Mouse (Mus musculus): ENCODE measurements around the gene Crim1. TPM values are rescaled to one million over a fixed set of nuclear protein-coding genes. Genes with fewer than 3 reads are reported as not detected.
A peak's percentile ranks its signal among the peaks of the same experiment; 100 is the strongest.

Gene Crim1
- polyA plus RNA-seq, 1 experiment, result 13.7 TPM

DNA sequence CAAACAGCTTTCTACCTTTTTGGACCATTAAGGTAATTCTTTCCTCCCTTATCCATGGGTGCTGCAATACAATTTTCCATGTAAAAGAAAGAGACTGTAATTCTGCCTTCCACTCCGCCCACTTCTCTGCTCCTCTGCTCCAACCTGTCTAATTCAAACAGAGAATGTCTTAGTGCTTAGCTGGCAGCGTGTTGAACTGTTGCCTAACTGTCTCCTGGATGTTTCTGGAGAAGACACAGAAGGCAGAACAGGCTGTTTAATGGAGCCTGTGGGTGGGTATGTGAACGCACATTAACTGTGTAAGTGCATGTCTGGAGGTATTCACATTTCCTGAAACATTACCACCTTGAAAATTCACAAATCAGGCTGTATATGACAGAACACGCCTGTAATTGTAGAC lies 33.5 kb upstream of the Crim1 start:
- Histone ChIP-seq H3K9me3 (replicated peaks; ENCODE audit: control insufficient read depth, insufficient read depth, low read length, poor library complexity, severe bottlenecking) (no peaks in the 10 kb centered on the region), H3K9ac (ENCODE audit: low read depth, poor library complexity, severe bottlenecking) (no peak overlapping the region), H3K4me1 (ENCODE audit: control insufficient read depth, insufficient read depth, low read length) (no peaks in the 10 kb centered on the region), H3K27ac (ENCODE audit: insufficient read depth, low read length) (no peak overlapping the region), H3K4me3 (ENCODE audit: low read depth, low read length) (no peak overlapping the region), H3K27me3 (ENCODE audit: control insufficient read depth, insufficient read depth, low read length, poor library complexity, severe bottlenecking) (no peaks in the 10 kb centered on the region), H3K36me3 (ENCODE audit: control insufficient read depth, insufficient read depth, low read length, poor library complexity, severe bottlenecking) (no peaks in the 10 kb centered on the region)
- TF ChIP-seq POLR2A (IDR thresholded peaks at IDR 0.05; ENCODE audit: insufficient read depth, low read length), result no peak
- TF ChIP-seq EP300 (IDR thresholded peaks at IDR 0.05; ENCODE audit: insufficient read depth, low read depth, low read length), result no peak
- TF ChIP-seq CTCF (IDR thresholded peaks at IDR 0.05; ENCODE audit: low read depth, low read length), result no peak

DNA sequence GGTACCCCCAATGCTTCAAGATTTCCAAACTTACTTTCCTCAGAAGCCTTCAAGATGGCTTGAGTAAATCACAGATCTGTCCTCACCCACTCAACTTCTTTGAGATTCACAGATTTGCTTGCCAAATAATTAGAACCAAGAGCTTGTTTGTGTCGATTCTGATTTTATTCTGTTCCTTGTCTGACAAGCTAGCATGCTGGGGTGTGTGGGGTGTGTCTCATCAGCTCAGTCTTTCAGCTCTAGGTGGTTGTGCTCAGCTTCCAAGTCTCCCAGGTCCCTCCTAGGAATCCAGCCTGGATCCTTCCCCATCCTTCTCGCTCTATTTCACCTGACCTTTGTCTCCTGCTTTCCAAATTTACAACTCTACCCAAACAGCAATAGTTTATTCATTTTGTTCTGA lies 27.7 kb upstream of the Crim1 start:
- no peak overlapping the region for H3K9ac ChIP-seq (ENCODE audit: low read depth, poor library complexity, severe bottlenecking)
- H3K27ac ChIP-seq (ENCODE audit: insufficient read depth, low read length), result no peak overlapping the region
- no peaks in the 10 kb centered on the region for H3K36me3 ChIP-seq (ENCODE audit: control insufficient read depth, insufficient read depth, low read length, poor library complexity, severe bottlenecking)
- TF ChIP-seq CTCF (IDR thresholded peaks at IDR 0.05; ENCODE audit: low read depth, low read length), result no peak
- no peak for TF ChIP-seq POLR2A (IDR thresholded peaks at IDR 0.05; ENCODE audit: insufficient read depth, low read length)
- no peak for TF ChIP-seq EP300 (IDR thresholded peaks at IDR 0.05; ENCODE audit: insufficient read depth, low read depth, low read length)
- no peaks in the 10 kb centered on the region for H3K27me3 ChIP-seq (ENCODE audit: control insufficient read depth, insufficient read depth, low read length, poor library complexity, severe bottlenecking)
- no peaks in the 10 kb centered on the region for H3K9me3 ChIP-seq (replicated peaks; ENCODE audit: control insufficient read depth, insufficient read depth, low read length, poor library complexity, severe bottlenecking)
- no peaks in the 10 kb centered on the region for H3K4me1 ChIP-seq (ENCODE audit: control insufficient read depth, insufficient read depth, low read length)
- no peak overlapping the region for H3K4me3 ChIP-seq (ENCODE audit: low read depth, low read length)

DNA sequence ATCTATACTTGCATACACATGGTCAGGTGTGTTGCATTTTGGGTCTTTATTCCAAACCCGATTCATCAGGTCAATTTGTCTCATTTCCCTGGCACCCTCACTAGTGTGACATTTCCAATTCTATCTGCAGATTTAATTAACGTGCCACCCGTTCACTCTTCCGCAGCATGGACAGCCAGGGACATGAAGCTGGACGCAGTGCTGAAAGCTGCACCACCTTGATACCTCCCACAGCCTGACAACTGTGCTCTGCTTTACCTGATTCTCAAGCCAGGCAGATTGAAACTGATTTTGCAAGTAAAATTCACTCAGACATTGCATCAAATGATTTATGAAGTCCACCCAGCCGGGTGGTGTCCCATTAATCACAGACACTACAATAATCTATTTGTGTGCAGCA lies 19.3 kb upstream of the Crim1 start:
- TF ChIP-seq CTCF (IDR thresholded peaks at IDR 0.05; ENCODE audit: low read depth, low read length), result no peak
- no peaks in the 10 kb centered on the region for H3K9me3 ChIP-seq (replicated peaks; ENCODE audit: control insufficient read depth, insufficient read depth, low read length, poor library complexity, severe bottlenecking)
- H3K4me3 ChIP-seq (ENCODE audit: low read depth, low read length), result no peak overlapping the region

DNA sequence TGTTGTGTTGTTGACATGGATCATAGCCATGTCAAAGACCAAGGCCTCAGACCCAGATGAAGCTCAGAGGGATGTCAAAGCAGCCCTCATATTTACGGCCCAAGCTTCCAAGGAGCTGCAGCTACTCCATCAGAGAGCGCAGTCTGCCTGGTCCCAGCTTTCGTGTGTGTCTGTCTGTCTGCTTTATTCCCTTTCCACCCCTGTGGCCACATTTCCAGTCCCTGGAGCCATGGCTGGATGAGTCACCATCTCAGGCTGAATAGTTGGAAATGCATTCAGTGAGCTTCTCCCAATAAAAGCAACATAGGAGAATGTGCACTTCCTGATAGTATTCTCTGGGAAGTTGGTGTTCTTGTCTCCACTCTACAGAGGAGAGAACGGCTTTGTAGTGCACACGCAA lies 3.9 kb upstream of the Crim1 start:
- Histone ChIP-seq H3K4me3 (ENCODE audit: low read depth, low read length) (no peak overlapping the region), H3K9me3 (replicated peaks; ENCODE audit: control insufficient read depth, insufficient read depth, low read length, poor library complexity, severe bottlenecking) (no peaks in the 10 kb centered on the region), H3K27me3 (ENCODE audit: control insufficient read depth, insufficient read depth, low read length, poor library complexity, severe bottlenecking) (peaks cover 2% of the 10 kb centered on the region; the same call in 1 of the 2 replicates), H3K36me3 (ENCODE audit: control insufficient read depth, insufficient read depth, low read length, poor library complexity, severe bottlenecking) (no peaks in the 10 kb centered on the region), H3K9ac (ENCODE audit: low read depth, poor library complexity, severe bottlenecking) (no peak overlapping the region), H3K27ac (ENCODE audit: insufficient read depth, low read length) (no peak overlapping the region), H3K4me1 (ENCODE audit: control insufficient read depth, insufficient read depth, low read length) (peaks cover 1% of the 10 kb centered on the region)
- TF ChIP-seq CTCF (IDR thresholded peaks at IDR 0.05; ENCODE audit: low read depth, low read length) (no peak), POLR2A (IDR thresholded peaks at IDR 0.05; ENCODE audit: insufficient read depth, low read length) (no peak), EP300 (IDR thresholded peaks at IDR 0.05; ENCODE audit: insufficient read depth, low read depth, low read length) (no peak)

More for the DNA sequence above, 19.3 kb upstream of the Crim1 start:
- Histone ChIP-seq H3K36me3 (ENCODE audit: control insufficient read depth, insufficient read depth, low read length, poor library complexity, severe bottlenecking) (no peaks in the 10 kb centered on the region), H3K9ac (ENCODE audit: low read depth, poor library complexity, severe bottlenecking) (no peak overlapping the region), H3K27ac (ENCODE audit: insufficient read depth, low read length) (no peak overlapping the region), H3K27me3 (ENCODE audit: control insufficient read depth, insufficient read depth, low read length, poor library complexity, severe bottlenecking) (no peaks in the 10 kb centered on the region), H3K4me1 (ENCODE audit: control insufficient read depth, insufficient read depth, low read length) (no peaks in the 10 kb centered on the region)

DNA sequence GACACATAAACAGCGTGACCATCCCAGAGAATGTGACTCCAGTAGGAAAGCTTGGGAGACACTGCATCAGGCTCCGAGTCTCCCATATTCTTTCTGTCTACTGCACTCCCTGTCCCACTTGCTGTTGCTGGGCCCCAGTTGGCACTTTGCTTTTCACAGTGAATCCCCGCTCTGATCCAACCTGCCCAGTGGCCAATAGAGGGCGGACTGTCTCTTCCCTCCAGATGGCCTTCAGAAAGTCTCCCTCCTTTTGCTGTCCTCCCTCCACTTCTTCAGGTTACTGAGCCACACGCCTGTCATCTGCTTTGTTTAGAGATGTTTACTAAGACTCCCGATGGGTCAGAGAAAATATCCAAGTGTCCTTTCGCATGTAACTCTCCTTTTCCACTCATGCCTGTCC lies 2.9 kb upstream of the Crim1 start:
- Histone ChIP-seq H3K9ac (ENCODE audit: low read depth, poor library complexity, severe bottlenecking) (no peak overlapping the region), H3K4me1 (ENCODE audit: control insufficient read depth, insufficient read depth, low read length) (peaks cover 1% of the 10 kb centered on the region), H3K27me3 (ENCODE audit: control insufficient read depth, insufficient read depth, low read length, poor library complexity, severe bottlenecking) (peaks cover 2% of the 10 kb centered on the region; the same call in 1 of the 2 replicates), H3K4me3 (ENCODE audit: low read depth, low read length) (no peak overlapping the region), H3K36me3 (ENCODE audit: control insufficient read depth, insufficient read depth, low read length, poor library complexity, severe bottlenecking) (no peaks in the 10 kb centered on the region), H3K9me3 (replicated peaks; ENCODE audit: control insufficient read depth, insufficient read depth, low read length, poor library complexity, severe bottlenecking) (no peaks in the 10 kb centered on the region), H3K27ac (ENCODE audit: insufficient read depth, low read length) (no peak overlapping the region)
- TF ChIP-seq CTCF (IDR thresholded peaks at IDR 0.05; ENCODE audit: low read depth, low read length) (peak; percentile 73), EP300 (IDR thresholded peaks at IDR 0.05; ENCODE audit: insufficient read depth, low read depth, low read length) (no peak)

DNA sequence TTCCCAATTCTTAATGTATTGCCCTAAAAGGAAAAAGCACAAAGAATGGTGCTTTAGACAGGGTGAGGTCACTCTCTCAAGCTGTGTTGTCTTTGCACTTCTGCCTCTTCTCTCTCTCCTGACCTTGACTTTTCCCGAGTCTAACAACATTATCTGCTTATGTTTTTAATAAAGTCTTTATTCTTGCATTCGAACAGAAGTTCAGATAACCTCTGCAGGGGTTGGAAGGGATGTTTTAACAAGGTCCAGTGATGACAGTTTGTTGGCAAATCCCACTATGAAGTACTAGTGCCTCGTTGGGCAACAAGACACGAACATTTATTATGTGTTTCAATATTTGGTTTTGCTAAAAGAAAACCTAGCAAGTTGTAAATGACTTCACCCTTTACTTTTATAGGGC lies 1.9 kb upstream of the Crim1 start:
- Histone ChIP-seq H3K27ac (ENCODE audit: insufficient read depth, low read length) (no peak overlapping the region), H3K4me1 (ENCODE audit: control insufficient read depth, insufficient read depth, low read length) (peaks cover 1% of the 10 kb centered on the region), H3K9me3 (replicated peaks; ENCODE audit: control insufficient read depth, insufficient read depth, low read length, poor library complexity, severe bottlenecking) (no peaks in the 10 kb centered on the region), H3K4me3 (ENCODE audit: low read depth, low read length) (no peak overlapping the region), H3K27me3 (ENCODE audit: control insufficient read depth, insufficient read depth, low read length, poor library complexity, severe bottlenecking) (peaks cover 6% of the 10 kb centered on the region), H3K36me3 (ENCODE audit: control insufficient read depth, insufficient read depth, low read length, poor library complexity, severe bottlenecking) (no peaks in the 10 kb centered on the region), H3K9ac (ENCODE audit: low read depth, poor library complexity, severe bottlenecking) (no peak overlapping the region)
- no peak for TF ChIP-seq CTCF (IDR thresholded peaks at IDR 0.05; ENCODE audit: low read depth, low read length)
- TF ChIP-seq POLR2A (IDR thresholded peaks at IDR 0.05; ENCODE audit: insufficient read depth, low read length), result no peak
- no peak for TF ChIP-seq EP300 (IDR thresholded peaks at IDR 0.05; ENCODE audit: insufficient read depth, low read depth, low read length)
